Mouse (Mus musculus) embryo, embryonic 9.5 days (tissue): ENCODE data around the gene Serpinb9.
"Not testable (repeated sequence)": the region's sequence is repeated elsewhere in the genome, so short reads cannot be mapped to it uniquely, and the experiment has no call there.

Experiments
- DNase-seq: peaks from one replicate; pipeline ENCODE4 v3.0.0-alpha.2; 2017; ENCODE audit errors: extremely low spot score

Gene Serpinb9

DNA sequence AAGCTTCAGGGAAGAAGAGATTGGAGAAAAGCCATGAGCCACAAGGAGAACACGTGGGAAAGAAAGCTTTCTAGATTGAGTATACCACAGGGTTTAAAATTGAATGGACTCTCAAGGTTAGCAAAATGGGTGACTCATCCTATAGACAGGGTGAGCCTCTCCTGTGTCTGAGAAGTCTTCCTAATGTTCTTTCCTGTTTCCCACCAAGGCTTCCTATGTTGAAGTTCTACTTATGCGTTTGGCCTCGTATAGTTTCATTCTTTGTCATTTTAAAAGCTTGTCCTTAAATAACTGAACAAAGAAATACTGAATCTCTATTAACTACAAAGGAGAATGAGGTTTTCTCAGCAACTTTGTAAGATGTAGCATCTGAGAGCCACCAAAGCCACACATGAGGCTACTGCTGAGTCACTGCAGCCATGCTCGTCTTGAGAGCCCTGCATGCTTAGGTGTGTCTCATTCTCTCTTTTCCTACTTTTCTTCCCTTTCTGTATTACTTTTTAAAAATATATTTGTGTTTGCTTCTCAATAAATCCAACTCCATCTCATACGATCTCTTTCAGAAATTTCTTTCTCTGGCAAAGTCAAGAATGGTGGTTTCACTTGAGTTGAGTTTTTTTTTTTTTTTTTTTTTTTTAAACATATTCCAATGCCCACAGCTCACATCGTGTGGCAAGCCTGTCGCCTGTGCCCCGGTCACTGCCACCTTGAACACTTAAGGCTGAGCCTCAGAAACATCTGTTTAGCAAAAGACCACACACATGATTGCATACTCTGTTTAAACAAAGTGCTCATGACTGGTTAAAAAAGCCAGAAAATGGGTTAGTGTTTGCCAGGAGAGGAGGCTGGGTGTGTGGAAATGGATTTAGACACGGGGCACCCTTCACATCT is 718 bp downstream of the Serpinb9 start:
- no peak for DNase-seq

DNA sequence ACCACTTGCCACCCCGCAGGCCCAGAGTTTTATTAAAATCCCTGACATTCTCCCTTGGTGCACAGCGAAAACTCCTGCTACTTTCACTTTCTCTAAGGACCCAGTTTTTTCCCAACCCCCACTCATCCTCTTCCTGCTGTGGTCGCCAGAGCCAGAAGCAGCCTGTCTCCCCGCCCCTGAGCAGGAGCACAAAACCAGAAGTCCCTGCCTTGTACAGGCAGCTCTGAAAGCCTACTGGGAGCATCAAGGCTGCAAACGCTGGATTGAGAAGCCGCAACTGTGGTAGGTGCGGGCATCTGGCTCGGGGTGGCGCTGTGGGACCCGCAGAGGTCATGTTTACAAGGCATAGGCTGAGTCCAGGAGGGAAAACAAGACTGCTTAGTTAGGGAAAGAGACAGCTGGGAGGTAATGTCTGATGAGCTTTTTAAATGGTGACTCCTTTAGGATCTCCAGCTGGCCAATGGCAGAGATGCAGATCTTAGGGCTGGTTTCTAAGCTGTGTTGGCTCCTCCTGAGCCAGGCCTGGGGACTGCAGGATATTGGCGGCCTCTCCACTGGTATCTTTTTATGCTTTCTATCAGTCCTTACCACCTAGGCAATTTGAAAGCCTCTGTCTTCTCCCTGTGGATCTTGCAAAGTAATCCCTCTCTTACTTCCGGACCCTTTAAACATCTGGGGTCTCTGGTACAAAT is 1.5 kb downstream of the Serpinb9 start:
- peak; percentile 76 for DNase-seq

DNA sequence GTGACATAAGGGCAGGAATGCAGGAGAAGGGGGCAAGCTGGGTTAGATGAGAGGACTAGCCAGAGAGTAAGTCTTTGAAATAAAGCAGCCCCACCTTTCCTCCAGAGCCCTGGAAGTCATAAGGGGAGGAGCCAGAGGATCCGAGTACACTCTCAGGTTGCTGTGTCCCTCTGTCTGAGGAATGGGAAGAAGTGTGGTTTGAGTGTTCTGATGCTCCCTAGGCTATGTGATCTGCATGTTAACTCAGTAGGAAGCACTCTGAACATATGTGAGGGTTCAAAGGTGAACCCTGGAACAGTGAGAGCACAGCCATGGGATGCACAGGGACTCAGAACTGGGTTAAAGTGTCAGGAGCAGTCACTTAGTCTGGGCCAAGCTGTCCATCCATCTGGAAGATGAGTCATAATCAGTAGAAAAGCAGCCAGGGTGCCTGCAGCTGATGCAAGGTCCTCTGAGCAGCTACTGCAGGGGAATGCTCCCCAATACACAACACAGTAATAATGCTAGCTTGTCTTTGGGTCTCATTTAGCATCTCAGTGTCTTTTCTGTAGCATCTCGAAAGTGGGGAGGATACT is 2.5 kb downstream of the Serpinb9 start:
- DNase-seq = no peak

DNA sequence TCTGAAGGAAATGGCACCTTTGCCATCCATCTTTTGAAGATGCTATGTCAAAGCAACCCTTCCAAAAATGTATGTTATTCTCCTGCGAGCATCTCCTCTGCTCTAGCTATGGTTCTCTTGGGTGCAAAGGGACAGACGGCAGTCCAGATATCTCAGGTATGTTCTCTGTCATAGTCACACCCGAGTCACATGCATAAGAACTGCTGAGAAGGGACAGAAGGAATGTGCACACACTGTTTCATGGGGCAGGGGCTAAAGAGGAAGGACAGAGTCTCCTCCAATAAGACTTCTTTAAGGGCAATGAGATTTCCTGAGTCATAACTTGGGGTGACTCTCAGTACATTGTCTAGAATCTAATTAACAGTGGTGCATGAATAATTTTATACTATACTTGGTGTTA is 3.5 kb downstream of the Serpinb9 start:
- DNase-seq = no peak

DNA sequence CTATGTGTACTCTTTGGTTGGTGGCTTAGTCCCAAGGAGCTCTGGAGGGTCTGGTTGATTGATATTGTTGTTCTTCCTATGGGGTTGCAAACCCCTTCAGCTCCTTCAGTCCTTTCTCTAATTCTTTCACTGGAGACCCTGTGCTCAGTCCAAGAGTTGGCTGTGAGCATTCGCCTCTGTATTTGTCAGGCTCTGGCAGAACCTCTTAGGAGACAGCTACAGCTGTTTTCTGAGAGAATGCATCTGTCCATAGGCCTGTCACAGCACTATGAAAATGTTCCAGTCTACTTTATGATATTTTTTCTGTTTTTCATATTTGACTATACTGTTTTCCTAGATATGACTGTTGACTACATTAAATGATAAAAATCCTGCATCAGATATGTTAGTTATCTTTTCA is 9.3 kb downstream of the Serpinb9 start:
- DNase-seq = no peak

DNA sequence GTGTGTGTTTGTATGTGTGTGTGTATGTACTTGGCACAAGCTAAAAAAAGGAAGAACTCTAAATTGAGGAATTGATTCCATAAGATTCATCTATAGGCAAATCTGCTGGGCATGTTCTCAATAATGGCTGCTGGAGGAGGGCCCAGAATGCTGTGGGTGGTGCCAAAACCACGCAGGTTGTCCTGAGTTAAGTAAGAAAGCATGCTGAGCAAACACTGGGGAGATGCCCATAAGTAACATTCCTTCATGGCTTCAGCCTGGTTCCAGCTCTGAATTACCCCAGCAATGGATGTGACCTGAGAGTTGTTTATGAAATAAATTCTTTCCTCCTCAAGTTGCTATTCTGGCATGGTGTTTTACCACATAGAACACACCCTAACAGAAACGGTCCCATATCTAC is 10.2 kb downstream of the Serpinb9 start:
- no peak for DNase-seq

DNA sequence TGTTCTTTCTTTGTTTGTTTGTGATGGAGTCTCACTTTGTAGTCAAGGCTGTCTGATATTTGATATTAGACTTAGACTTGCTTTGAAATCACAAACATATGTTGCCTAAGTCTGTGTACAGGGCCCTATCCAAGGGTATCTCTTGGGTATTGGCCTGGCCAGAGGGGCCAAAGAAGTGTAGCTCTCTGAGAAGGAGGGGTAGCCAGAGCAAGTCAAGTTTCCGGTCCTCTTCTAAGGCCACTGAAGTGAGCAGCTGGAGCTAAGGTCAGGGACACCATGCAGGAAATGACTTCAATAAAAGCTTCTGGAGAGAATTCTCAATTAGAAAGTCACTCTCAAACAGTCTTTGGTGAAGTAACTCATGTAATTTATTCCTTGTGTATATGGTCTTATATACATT is 19.3 kb downstream of the Serpinb9 start:
- no peak for DNase-seq

DNA sequence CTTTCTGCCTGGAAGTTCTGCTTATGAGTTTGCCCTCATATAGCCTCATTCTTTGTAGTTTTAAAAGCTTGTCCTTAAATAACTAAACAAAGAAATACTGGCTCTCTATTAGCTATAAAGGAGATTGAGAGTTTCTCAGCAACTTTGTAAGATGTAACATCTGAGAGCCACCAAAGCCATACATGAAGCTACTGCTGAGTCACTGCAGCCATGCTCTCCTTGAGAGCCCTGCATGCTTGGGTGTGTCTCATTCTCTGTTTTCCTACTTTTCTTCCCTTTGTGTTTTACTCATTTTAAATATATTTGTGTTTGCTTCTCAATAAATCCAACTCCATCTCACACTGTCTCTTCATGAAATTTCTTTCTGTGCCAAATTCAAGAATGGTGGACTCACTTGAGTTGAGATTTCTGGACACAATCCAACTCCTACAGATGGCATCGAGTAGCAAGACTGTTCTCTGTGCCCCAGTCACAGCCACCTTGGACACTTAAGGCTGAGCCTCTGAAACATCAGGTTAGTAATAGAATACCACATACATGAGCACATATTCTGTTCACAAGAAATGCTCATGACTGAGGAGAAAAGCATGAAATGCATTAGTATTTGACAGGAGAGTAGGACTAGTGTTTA is 23.5 kb downstream of the Serpinb9 start:
- no peak for DNase-seq

DNA sequence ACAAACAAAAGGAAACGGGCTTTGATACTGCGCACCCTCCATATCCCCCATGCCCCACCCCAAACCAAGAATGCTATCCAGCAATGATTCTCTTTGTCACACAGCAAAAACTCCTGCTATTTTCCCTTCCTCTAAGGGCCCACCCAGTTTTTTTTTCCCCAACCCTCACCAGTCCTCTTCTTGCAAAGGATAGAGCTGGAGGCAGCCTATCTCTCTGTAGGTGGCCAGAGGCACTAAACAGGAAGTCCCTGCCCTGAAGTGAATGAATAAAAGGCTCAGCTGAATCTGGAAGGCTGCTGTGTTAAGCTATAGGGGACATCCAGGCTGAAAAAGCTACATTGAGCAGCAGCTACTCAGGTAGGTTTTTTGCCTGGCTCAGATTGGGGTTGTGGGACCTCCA is 24.2 kb downstream of the Serpinb9 start, which contains the start of gene Serpinb9b:
Serpinb9b (plus strand) TSS at position 173 of the 400 bp plus-strand sequence.
- DNase-seq = no peak

DNA sequence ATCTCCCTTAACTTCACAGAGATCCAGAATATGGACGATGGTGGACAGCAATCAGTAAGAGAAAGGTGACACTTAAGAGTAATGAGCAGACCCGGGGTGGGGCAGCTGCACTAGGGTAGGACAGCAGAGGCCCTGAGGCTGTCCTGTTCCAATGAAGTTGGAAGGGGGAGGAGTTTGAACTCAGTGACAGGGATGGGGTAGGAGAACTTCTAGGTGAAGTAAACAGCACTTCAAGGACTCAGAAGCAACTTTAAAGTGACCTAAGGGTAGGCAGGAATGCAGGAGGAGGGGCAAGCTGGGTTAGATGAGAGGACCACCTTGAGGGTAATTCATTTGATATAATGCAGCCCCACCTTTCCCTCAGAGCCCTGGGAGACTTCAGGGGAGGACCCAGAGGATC is 25.1 kb downstream of the Serpinb9 start:
- DNase-seq = no peak

DNA sequence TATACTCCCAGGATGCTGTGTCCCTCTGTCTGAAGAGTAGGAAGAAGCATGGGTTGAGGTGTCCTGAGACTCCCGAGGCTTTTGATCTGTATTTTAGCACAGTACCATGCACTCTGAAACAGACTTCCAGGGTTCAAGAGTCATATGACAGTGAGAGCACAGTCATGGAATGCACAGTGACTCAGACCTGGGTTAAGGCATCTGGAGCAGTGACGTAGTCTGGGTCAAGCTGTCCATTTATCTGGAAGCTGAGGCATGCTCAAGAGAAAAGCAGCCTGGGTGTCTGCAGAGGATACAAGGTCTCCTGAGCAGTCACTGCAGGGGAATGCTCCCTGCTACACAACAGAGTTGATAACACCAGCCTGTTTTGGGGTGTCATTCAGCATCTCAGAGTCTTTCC is 25.5 kb downstream of the Serpinb9 start:
- no peak for DNase-seq

DNA sequence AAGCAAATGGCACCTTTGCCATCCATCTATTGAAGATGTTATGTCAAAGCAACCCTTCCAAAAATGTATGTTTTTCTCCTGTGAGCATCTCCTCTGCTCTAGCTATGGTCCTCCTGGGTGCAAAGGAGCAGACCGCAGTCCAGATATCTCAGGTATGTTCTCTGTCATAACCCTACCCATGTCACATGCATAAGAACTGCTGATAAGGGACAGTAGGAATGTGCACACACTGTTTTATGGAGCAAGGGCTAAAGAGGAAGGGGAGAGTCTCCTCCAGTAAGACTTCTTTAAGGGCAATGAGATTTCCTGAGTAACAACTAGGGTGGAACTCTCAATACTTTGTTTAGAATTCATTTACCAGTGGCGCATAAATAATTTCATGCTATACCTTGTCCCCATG is 26.4 kb downstream of the Serpinb9 start:
- DNase-seq = not testable (repeated sequence)

DNA sequence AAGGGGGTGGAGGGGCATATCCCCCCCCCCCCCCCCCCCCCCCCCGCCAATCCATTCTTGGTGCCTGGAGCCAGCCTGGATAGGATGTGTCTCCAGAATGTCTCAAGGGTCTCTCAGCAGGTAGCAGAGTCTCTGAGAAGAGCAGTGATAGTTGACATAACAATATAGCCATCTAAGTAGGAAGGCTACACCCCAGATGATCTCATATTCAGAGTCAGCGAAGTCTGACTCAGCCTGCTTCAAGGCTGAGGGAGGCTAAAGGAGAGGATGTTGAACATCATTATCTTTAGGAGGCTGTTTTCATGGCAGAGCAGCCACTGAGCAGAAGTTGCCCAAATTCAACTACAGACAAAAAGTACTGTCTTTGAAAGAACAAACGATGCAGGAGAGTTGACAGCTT is 27.2 kb downstream of the Serpinb9 start:
- no peak for DNase-seq

DNA sequence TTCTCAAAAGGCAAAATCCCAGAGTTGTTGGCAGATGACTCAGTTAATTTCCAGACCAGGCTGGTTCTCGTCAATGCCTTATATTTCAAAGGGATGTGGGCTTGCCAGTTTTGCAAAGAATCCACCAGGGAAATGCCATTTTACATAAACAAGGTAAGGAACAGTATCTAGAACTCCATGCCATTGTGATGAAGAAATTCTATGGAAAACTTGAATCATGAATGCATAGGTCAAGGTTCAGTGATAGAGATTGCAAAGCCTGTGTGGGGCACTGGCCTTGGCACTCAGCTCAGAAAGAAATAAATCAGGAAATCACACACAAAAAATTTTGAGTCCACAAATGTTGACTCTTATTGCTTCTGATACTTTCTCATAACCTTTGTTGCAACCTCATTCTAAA is 32.5 kb downstream of the Serpinb9 start:
- DNase-seq = no peak

DNA sequence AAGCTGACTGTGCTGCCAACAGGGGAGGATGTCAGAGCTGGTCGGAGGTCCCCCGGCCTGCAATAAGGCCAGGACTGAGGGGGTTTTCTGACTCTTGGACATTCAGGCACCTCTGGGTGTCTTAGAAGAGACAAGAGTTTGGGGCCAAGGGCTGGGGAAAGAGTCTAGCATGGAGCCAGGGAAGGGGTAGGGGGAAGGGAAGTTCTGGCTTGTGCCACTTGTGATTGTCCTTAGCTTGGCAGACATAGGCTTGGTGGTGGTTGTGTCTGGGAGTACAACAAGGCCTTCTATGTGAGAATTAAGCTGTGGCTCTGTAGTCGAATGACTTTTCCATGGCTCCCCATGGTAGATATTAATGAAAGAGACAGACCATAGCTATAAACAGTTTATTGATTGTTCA is 40.5 kb downstream of the Serpinb9 start:
- no peak for DNase-seq

DNA sequence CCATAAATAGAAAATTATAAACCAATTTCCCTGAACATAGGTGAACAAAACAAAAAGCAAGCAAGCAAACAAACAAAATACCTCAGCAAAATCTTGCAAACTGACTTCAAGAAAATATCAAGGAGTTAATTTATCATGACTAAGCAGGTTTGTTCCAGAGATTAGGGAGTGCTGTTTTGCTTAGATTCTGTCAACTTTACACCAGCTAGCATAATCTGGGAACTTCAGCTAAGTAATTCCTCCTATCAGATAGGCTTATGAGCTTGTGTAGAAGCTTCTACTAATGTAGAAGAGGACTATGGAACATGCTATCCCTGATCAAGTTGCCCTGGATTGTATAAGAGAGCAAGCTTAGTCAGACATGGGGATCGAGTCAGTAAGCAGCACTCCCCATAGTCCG is 44.2 kb downstream of the Serpinb9 start:
- DNase-seq = no peak

DNA sequence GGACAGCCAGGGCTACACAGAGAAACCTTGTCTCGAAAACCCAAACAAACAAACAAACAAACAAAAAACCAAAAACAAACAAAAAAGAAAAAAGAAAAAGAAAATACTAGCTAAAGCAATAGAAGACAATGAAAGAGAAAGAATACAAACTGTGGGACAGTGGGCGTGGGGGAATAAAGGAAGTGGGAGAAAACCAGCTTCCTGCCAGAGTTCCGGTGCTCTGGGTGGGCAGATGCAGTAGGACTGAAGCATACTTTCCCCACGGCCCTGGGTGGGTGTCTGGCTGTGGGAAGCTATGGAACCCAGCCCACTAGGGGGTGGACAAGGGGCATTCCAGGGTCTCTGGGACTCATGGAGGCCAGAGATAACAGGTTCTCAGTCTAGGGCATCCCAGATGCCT is 45.1 kb downstream of the Serpinb9 start:
- no peak for DNase-seq

DNA sequence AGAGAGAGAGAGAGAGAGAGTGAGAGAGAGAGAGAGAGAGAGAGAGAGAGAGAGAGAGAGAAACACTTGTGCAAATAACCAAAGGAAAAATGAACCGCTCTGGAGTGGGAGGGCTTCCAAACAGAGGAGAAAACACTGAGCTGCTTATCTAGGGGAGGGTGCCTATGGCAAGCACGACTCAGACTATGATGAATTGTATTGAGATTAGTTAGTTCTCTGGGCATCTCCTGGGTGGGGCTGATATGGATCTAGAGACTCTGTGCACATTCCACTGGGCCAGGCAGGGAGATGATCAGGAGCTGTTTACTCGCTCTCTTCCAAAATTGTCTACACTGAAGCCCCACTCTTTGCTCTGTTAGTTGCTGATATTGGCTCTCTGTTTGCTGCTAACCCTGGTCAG is 48.6 kb downstream of the Serpinb9 start:
- no peak for DNase-seq

DNA sequence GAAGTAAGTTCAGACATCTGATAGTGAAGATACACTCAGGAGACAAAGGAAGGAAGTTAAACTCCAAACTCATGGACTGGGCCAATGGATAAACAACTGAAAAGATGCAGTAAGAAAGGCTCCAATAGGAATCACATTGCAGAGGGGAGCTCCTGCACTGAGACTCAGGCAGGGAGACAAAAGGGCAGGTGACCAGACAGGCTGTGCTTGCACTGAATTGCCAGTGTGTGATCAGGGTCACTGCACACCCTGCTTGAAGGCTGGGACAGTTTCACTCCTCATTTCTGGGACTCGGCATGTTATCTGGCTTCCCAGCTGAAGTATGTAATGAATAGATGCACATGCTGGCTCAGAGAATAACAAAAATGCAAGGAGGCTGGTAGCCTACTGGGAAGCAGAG is 60.0 kb downstream of the Serpinb9 start:
- no peak for DNase-seq
